Mouse (Mus musculus) layer of hippocampus, postnatal 10 days (tissue): ENCODE measurements around the gene Itfg2. TPM values are rescaled to one million over a fixed set of nuclear protein-coding genes. Genes with fewer than 3 reads are reported as not detected.
A peak's percentile ranks its signal among the peaks of the same experiment; 100 is the strongest.
"Not testable (repeated sequence)": the region's sequence is repeated elsewhere in the genome, so short reads cannot be mapped to it uniquely, and the experiment has no call there.

Experiments used
- DNase-seq, 2 experiments: peaks; one replicate each; pipeline ENCODE4 v3.0.0; 2021; ENCODE audit warnings: low spot score in 2 of 2
- total RNA-seq, 2 experiments: library from RNA; stranded (reverse); gene quantifications; 2 replicates each; pipeline ENCODE4 v1.2.3; 2021

The Itfg2 gene
- total RNA-seq, 2 experiments from 2014 or later: 21.9 to 23.8 TPM

- no peak for DNase-seq
Observed at GRCm38 (mm10) chr6:128383752-128384151, 41.0 kb downstream of the Itfg2 start.

- DNase-seq: no peak
Observed at GRCm38 (mm10) chr6:128381254-128381653, 43.5 kb downstream of the Itfg2 start.

- DNase-seq: not testable (repeated sequence)
Observed at GRCm38 (mm10) chr6:128380594-128381167, 44.0 kb downstream of the Itfg2 start.

- no peak for DNase-seq
Observed at GRCm38 (mm10) chr6:128379636-128380035, 45.1 kb downstream of the Itfg2 start.

- no peak for DNase-seq
Observed at GRCm38 (mm10) chr6:128376371-128377085, 48.2 kb downstream of the Itfg2 start.

GRCm38 (mm10) chr6:128375192-128375591 is 49.5 kb downstream of the Itfg2 start, which contains the start of the genes Tex52 and Gm44596:
Gene Tex52, plus strand, starts transcription at chr6:128375456.
Gene Gm44596, plus strand, starts transcription at chr6:128375503.
- DNase-seq: peak in 1 of 2 experiments; percentile 35

- DNase-seq: no peak
Observed at GRCm38 (mm10) chr6:128370040-128370439, 54.7 kb downstream of the Itfg2 start.

GRCm38 (mm10) chr6:128366466-128366865 is 58.3 kb downstream of the Itfg2 start:
- DNase-seq: no peak

GRCm38 (mm10) chr6:128364721-128365120 is 60.0 kb downstream of the Itfg2 start:
- no peak for DNase-seq

GRCm38 (mm10) chr6:128363007-128363825 is 61.5 kb downstream of the Itfg2 start:
- no peak for DNase-seq

GRCm38 (mm10) chr6:128362381-128363006 is 62.2 kb downstream of the Itfg2 start, which contains the start of the genes Rhno1 and Foxm1:
Gene Rhno1, minus strand, starts transcription at chr6:128362911.
Gene Foxm1, plus strand, starts transcription at chr6:128362967.
- peak; percentile 82 to 89 for DNase-seq

- DNase-seq: no peak
Observed at GRCm38 (mm10) chr6:128361901-128362300, 62.8 kb downstream of the Itfg2 start.

Other genes starting within 250 kb of the Itfg2 start
- under 1 TPM; 0.82 to 0.91 TPM for gene Tead4, start 124.1 kb downstream of the Itfg2 start, total RNA-seq
- gene Tulp3, start 69.1 kb downstream of the Itfg2 start, total RNA-seq: 10 to 100 TPM; 23.2 to 24.2 TPM
- 10 to 100 TPM; 21.8 to 22.6 TPM for gene Rhno1, start 62.0 kb downstream of the Itfg2 start, total RNA-seq
- gene Foxm1, start 62.0 kb downstream of the Itfg2 start, total RNA-seq: 1 to 10 TPM; 5.8 to 7.9 TPM
- not detected for gene Tex52, start 49.5 kb downstream of the Itfg2 start, total RNA-seq
- 1 to 10 TPM in 1 of 2 experiments, not detected in 1; 1.3 TPM for gene Gm44596, start 49.4 kb downstream of the Itfg2 start, total RNA-seq
- 1 to 10 TPM; 5.2 to 5.3 TPM for gene Nrip2, start 25.6 kb downstream of the Itfg2 start, total RNA-seq
- gene Fkbp4, start 13.7 kb upstream of the Itfg2 start, total RNA-seq: 100 to 1,000 TPM; 117 to 118 TPM
- gene Pzp, start 101.8 kb upstream of the Itfg2 start, total RNA-seq: not detected
- 10 to 100 TPM in 1 of 2 experiments, 1 to 10 TPM in 1; 7.6 to 12.8 TPM for gene A2ml1, start 156.7 kb upstream of the Itfg2 start, total RNA-seq
- not detected for gene Klrb1a, start 198.6 kb upstream of the Itfg2 start, total RNA-seq
- not detected for gene Clec2h, start 237.5 kb upstream of the Itfg2 start, total RNA-seq